In the genomic region with DNA sequence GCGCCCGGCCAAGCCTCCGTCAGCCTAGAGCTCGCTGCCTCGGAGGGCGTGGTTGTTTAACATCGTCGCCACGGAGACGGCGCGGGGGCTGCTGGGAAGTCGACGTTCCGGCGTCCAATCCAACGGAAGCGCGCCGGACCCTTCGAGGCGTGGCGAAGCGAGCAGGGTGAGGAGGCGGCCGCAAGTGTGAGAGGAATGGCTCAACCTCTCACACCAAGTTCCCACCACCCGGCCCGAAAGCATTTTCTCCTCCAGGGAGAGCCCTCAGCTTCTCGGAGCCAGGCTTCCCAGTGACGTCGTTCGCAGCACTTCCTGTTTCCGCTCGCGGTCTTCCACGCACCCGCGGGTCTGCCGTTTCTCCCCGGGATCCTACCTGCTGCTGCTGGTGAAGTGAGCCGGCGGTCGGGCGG, we compare ENCODE assay signal across 8 mouse cellular contexts. TPM values are rescaled to one million over a fixed set of nuclear protein-coding genes. Genes with fewer than 3 reads are reported as not detected.
A peak's percentile ranks its signal among the peaks of the same experiment; 100 is the strongest.
DNase-seq lines count a peak whose midpoint lies in the region; ATAC-seq and TF ChIP-seq lines count a peak whose summit lies in the region.

A gene (plus strand): TSS at position 175 of the 410 bp plus-strand sequence.
A gene (minus strand): TSS at position 307 of the 410 bp plus-strand sequence.

- peak; percentile 93 for TF ChIP-seq POLR2A in testis, adult 2 months (IDR thresholded peaks at IDR 0.05; ENCODE audit: control insufficient read depth, low read depth, low read length)

- peak within 1 kb of the TSS; percentile 68 for H3K4me2 ChIP-seq in forebrain, embryonic 12.5 days
- peak within 1 kb of the TSS; percentile 76 for H3K4me2 ChIP-seq in heart, postnatal 0 days (ENCODE audit: low read depth, low read length)
- H3K4me2 ChIP-seq in liver, embryonic 16.5 days (ENCODE audit: low read depth, low read length): peak within 1 kb of the TSS; percentile 83
- peak within 1 kb of the TSS; percentile 72 for H3K4me2 ChIP-seq in neural tube, embryonic 13.5 days

- H3K27ac ChIP-seq in forebrain, embryonic 12.5 days: peak within 1 kb of the TSS; percentile 88
- peak within 1 kb of the TSS; percentile 92 for H3K27ac ChIP-seq in heart, postnatal 0 days (ENCODE audit: low read depth)
- peak within 1 kb of the TSS; percentile 92 for H3K27ac ChIP-seq in liver, embryonic 16.5 days (ENCODE audit: low read length)
- H3K27ac ChIP-seq in neural tube, embryonic 13.5 days (replicated peaks): peak within 1 kb of the TSS; percentile 87
- peak within 1 kb of the TSS; percentile 99 for H3K27ac ChIP-seq in testis, adult 2 months (ENCODE audit: control insufficient read depth, insufficient read depth, low read depth, low read length)

- peak; percentile 98 for ATAC-seq in forebrain, embryonic 12.5 days (ENCODE audit: low FRiP score)
- peak; percentile 99 for ATAC-seq in heart, postnatal 0 days (ENCODE audit: insufficient read depth, low read depth)
- ATAC-seq in liver, embryonic 16.5 days (ENCODE audit: low read depth): peak; percentile 99
- ATAC-seq in neural tube, embryonic 13.5 days (ENCODE audit: low read depth): peak; percentile 97

- H3K4me3 ChIP-seq in E14TG2a.4 (replicated peaks; ENCODE audit: low read length): peak within 1 kb of the TSS; percentile 85
- peak within 1 kb of the TSS; percentile 72 for H3K4me3 ChIP-seq in forebrain, embryonic 12.5 days (replicated peaks)
- H3K4me3 ChIP-seq in heart, postnatal 0 days (ENCODE audit: low read depth, low read length): peak within 1 kb of the TSS; percentile 74
- H3K4me3 ChIP-seq in liver, embryonic 16.5 days (ENCODE audit: low read depth, low read length): peak within 1 kb of the TSS; percentile 70
- peak within 1 kb of the TSS; percentile 66 for H3K4me3 ChIP-seq in neural tube, embryonic 13.5 days
- H3K4me3 ChIP-seq in testis, adult 2 months (ENCODE audit: control insufficient read depth, low read depth, low read length): peak within 1 kb of the TSS; percentile 93

- peaks cover 37% of the 10 kb centered on the region for H3K4me1 ChIP-seq in E14TG2a.4 (replicated peaks; ENCODE audit: low read depth, low read length)
- H3K4me1 ChIP-seq in forebrain, embryonic 12.5 days: peaks cover 26% of the 10 kb centered on the region
- peaks cover 23% of the 10 kb centered on the region for H3K4me1 ChIP-seq in heart, postnatal 0 days (ENCODE audit: control insufficient read depth, insufficient read depth)
- H3K4me1 ChIP-seq in liver, embryonic 16.5 days (ENCODE audit: control insufficient read depth, low read depth, low read length): peaks cover 4% of the 10 kb centered on the region; the same call in 1 of the 2 replicates
- peaks cover 50% of the 10 kb centered on the region for H3K4me1 ChIP-seq in neural tube, embryonic 13.5 days (replicated peaks)
- H3K4me1 ChIP-seq in testis, adult 2 months (ENCODE audit: control insufficient read depth, insufficient read depth, low read length): no peaks in the 10 kb centered on the region; the same call in 1 of the 2 replicates

- no peaks in the 10 kb centered on the region for H3K9me3 ChIP-seq in E14TG2a.4 (ENCODE audit: low read length)
- H3K9me3 ChIP-seq in forebrain, embryonic 12.5 days: no peaks in the 10 kb centered on the region
- no peaks in the 10 kb centered on the region for H3K9me3 ChIP-seq in heart, postnatal 0 days (replicated peaks; ENCODE audit: control insufficient read depth, low read length)
- H3K9me3 ChIP-seq in liver, embryonic 16.5 days (replicated peaks; ENCODE audit: control insufficient read depth, low read length): no peaks in the 10 kb centered on the region
- H3K9me3 ChIP-seq in neural tube, embryonic 13.5 days: no peaks in the 10 kb centered on the region

- DNase-seq in c-Kit-positive CD71-positive TER-119-positive erythroid progenitor cells, embryonic 14.5 days (ENCODE audit: low spot score): peak; percentile 93
- DNase-seq in heart, postnatal 0 days (ENCODE audit: low spot score): peak; percentile 93
- DNase-seq in kidney, postnatal 4 days: peak; percentile 96 to 97

- no peak for TF ChIP-seq EP300 in heart, postnatal 0 days (IDR thresholded peaks at IDR 0.05; ENCODE audit: low read depth)

- WGBS in forebrain, embryonic 12.5 days: under 1% methylated on average over 44 of the region's 44 CpGs
- WGBS in heart, postnatal 0 days: under 1% methylated on average over 44 of the region's 44 CpGs
- WGBS in liver, embryonic 16.5 days (ENCODE audit: insufficient replicate concordance): under 1% methylated on average over 44 of the region's 44 CpGs
- WGBS in neural tube, embryonic 13.5 days: under 1% methylated on average over 44 of the region's 44 CpGs

- H3K27me3 ChIP-seq in E14TG2a.4 (ENCODE audit: insufficient read depth, low read length): no peaks in the 10 kb centered on the region
- H3K27me3 ChIP-seq in forebrain, embryonic 12.5 days: peaks cover 4% of the 10 kb centered on the region; the same call in 1 of the 2 replicates
- no peaks in the 10 kb centered on the region for H3K27me3 ChIP-seq in heart, postnatal 0 days (ENCODE audit: control insufficient read depth, insufficient read depth, low read length)
- H3K27me3 ChIP-seq in liver, embryonic 16.5 days (ENCODE audit: control insufficient read depth, insufficient read depth, low read depth, low read length): no peaks in the 10 kb centered on the region
- peaks cover 7% of the 10 kb centered on the region for H3K27me3 ChIP-seq in neural tube, embryonic 13.5 days
- no peaks in the 10 kb centered on the region for H3K27me3 ChIP-seq in testis, adult 2 months (ENCODE audit: control insufficient read depth, insufficient read depth, low read length)

- no peak for TF ChIP-seq CTCF in E14TG2a.4 (conservative IDR thresholded peaks at IDR 0.05; ENCODE audit: low read length)
- TF ChIP-seq CTCF in heart, postnatal 0 days (IDR thresholded peaks at IDR 0.05; ENCODE audit: low read depth): peak; percentile 19; the same call in 1 of the 2 replicates
- TF ChIP-seq CTCF in testis, adult 2 months (IDR thresholded peaks at IDR 0.05; ENCODE audit: control insufficient read depth, insufficient read depth, insufficient replicate concordance, low read depth, low read length): 0 out of 2 replicates have a peak, but pooled peaks have one; percentile 2

- peak within 1 kb of the TSS; percentile 71 for H3K9ac ChIP-seq in forebrain, embryonic 12.5 days
- peak within 1 kb of the TSS; percentile 60 for H3K9ac ChIP-seq in heart, postnatal 0 days (replicated peaks; ENCODE audit: low read depth, low read length)
- peak within 1 kb of the TSS; percentile 72 for H3K9ac ChIP-seq in liver, embryonic 16.5 days (ENCODE audit: low read depth, low read length)
- peak within 1 kb of the TSS; percentile 78 for H3K9ac ChIP-seq in neural tube, embryonic 13.5 days

- peaks cover 38% of the 10 kb centered on the region for H3K36me3 ChIP-seq in E14TG2a.4 (ENCODE audit: insufficient read depth, low read length)
- peaks cover 11% of the 10 kb centered on the region for H3K36me3 ChIP-seq in forebrain, embryonic 12.5 days (replicated peaks)
- H3K36me3 ChIP-seq in heart, postnatal 0 days (replicated peaks; ENCODE audit: control insufficient read depth, insufficient read depth, low read length): peaks cover 18% of the 10 kb centered on the region
- H3K36me3 ChIP-seq in liver, embryonic 16.5 days (ENCODE audit: control insufficient read depth, insufficient read depth): no peaks in the 10 kb centered on the region; the same call in 1 of the 2 replicates
- 0 out of 2 replicates have a peak, but pooled peaks cover 12% of the 10 kb centered on the region for H3K36me3 ChIP-seq in neural tube, embryonic 13.5 days
- H3K36me3 ChIP-seq in testis, adult 2 months (ENCODE audit: control insufficient read depth, insufficient read depth, low read length): peaks cover 6% of the 10 kb centered on the region

RNA-seq across cellular contexts. Expression of the first gene that starts in this region (rescaled TPM):
- 15.8 and 17.4 TPM in 2 replicates for polyA plus RNA-seq in forebrain, embryonic 12.5 days (2016; fragmentation: Nextera tagmentation; extraction: Ambion mirVana)
- 6.8 and 10.8 TPM in 2 replicates for total RNA-seq in heart, postnatal 0 days (2014; rRNA removed; ENCODE audit: low replicate concordance)
- 10.5 and 13.7 TPM in 2 replicates for polyA plus RNA-seq in heart, postnatal 0 days (2015; fragmentation: Nextera tagmentation; extraction: Ambion mirVana)
- 3.6 and 4.1 TPM in 2 replicates for polyA plus RNA-seq in liver, embryonic 16.5 days (2015; fragmentation: Nextera tagmentation; extraction: Ambion mirVana)
- polyA plus RNA-seq in neural tube, embryonic 13.5 days (2015; fragmentation: Nextera tagmentation; extraction: Ambion mirVana): 12.0 and 13.2 TPM in 2 replicates
- 68.1 and 77.8 TPM in 2 replicates for polyA plus RNA-seq in testis, adult 2 months (2012; rRNA removed)

RNA-seq across cellular contexts. Expression of the second gene that starts in this region (rescaled TPM):
- 0.70 and 1.0 TPM in 2 replicates for polyA plus RNA-seq in forebrain, embryonic 12.5 days (2016; fragmentation: Nextera tagmentation; extraction: Ambion mirVana)
- not detected in 2 replicates for total RNA-seq in heart, postnatal 0 days (2014; rRNA removed; ENCODE audit: low replicate concordance)
- 0.11 and 0.16 TPM in 2 replicates for polyA plus RNA-seq in heart, postnatal 0 days (2015; fragmentation: Nextera tagmentation; extraction: Ambion mirVana)
- 0.07 TPM in 1 of 2 replicates, not detected in the other for polyA plus RNA-seq in liver, embryonic 16.5 days (2015; fragmentation: Nextera tagmentation; extraction: Ambion mirVana)
- 2.2 and 2.5 TPM in 2 replicates for polyA plus RNA-seq in neural tube, embryonic 13.5 days (2015; fragmentation: Nextera tagmentation; extraction: Ambion mirVana)
- 10.1 and 10.9 TPM in 2 replicates for polyA plus RNA-seq in testis, adult 2 months (2012; rRNA removed)

Comparison
In these comparisons a context has a peak if more than half of its experiments do, and no peak if none do; other contexts are left out.
1. Peak in every context shown above with its lines: DNase-seq, ATAC-seq, H3K4me3 ChIP-seq and H3K27ac ChIP-seq.